Mouse (Mus musculus) heart, embryonic 12.5 days (tissue): ENCODE results near the gene Mrpl2. TPM values are rescaled to one million over a fixed set of nuclear protein-coding genes. Genes with fewer than 3 reads are reported as not detected.

Experiments used
- ATAC-seq: fragments of 200-750 bp; cut with Nextera tagmentation; 2 replicates; pipeline ENCODE4 v1.8.0; 2017; ENCODE audit warnings: moderate TSS enrichment, moderate library complexity; ENCODE audit not compliant: insufficient number of reproducible peaks, low FRiP score
- H3K27ac ChIP-seq: fragments of 300-500 bp; sonication (generic); 2 replicates; pipeline ENCODE4 v1.5.1; 2016; ENCODE audit warnings: mild to moderate bottlenecking, moderate library complexity; ENCODE audit not compliant: poor library complexity, severe bottlenecking
- H3K27me3 ChIP-seq: fragments of 300-500 bp; sonication (generic); replicated peaks from 2 replicates; pipeline ENCODE4 v1.6.1; 2016; ENCODE audit warnings: mild to moderate bottlenecking, moderate library complexity
- H3K36me3 ChIP-seq: fragments of 300-500 bp; sonication (generic); 2 replicates; pipeline ENCODE4 v1.6.1; 2016; ENCODE audit warnings: mild to moderate bottlenecking, moderate library complexity
- H3K4me1 ChIP-seq: fragments of 300-500 bp; sonication (generic); replicated peaks from 2 replicates; pipeline ENCODE4 v1.6.1; 2016; ENCODE audit warnings: mild to moderate bottlenecking
- H3K4me2 ChIP-seq: fragments of 300-500 bp; sonication (generic); 2 replicates; pipeline ENCODE4 v1.6.1; 2016; ENCODE audit warnings: mild to moderate bottlenecking, moderate library complexity
- H3K4me3 ChIP-seq: fragments of 300-500 bp; sonication (generic); 2 replicates; pipeline ENCODE4 v1.5.1; 2016; ENCODE audit warnings: mild to moderate bottlenecking
- H3K9ac ChIP-seq: fragments of 300-500 bp; sonication (generic); 2 replicates; pipeline ENCODE4 v1.6.1; 2016; ENCODE audit warnings: mild to moderate bottlenecking, moderate library complexity
- H3K9me3 ChIP-seq: fragments of 300-500 bp; sonication (generic); replicated peaks from 2 replicates; pipeline ENCODE4 v1.6.1; 2016; ENCODE audit warnings: mild to moderate bottlenecking, moderate library complexity
- WGBS: fragments of 180-500 bp; shearing (Covaris S2); methylation state at CpG from one replicate; pipeline ENCODE4 v1.1.7; 2016; 5-methylcytosine and 5-hydroxymethylcytosine counted together
- polyA plus RNA-seq: library from polyadenylated mRNA; unstranded; fragments of >200 nt; fragmentation: Nextera tagmentation; extraction: Ambion mirVana; gene quantifications from 2 replicates; pipeline ENCODE4 v1.2.1, GENCODE M21; 2016

The Mrpl2 gene
- polyA plus RNA-seq, 1 experiment from 2014 or later: 99.0 TPM

- no peak overlapping the region for H3K4me3 ChIP-seq
- H3K27ac ChIP-seq: no peak overlapping the region
- no peak for ATAC-seq
- peaks cover 18% of the 10 kb centered on the region for H3K4me1 ChIP-seq
- WGBS: 92% methylated on average over 10 of the region's 10 CpGs
- no peaks in the 10 kb centered on the region for H3K27me3 ChIP-seq
- H3K4me2 ChIP-seq: no peak overlapping the region
- H3K9ac ChIP-seq: no peak overlapping the region
- H3K9me3 ChIP-seq: 0 out of 2 replicates have a peak, but pooled peaks cover 5% of the 10 kb centered on the region
- peaks cover 62% of the 10 kb centered on the region for H3K36me3 ChIP-seq
These were observed 23.9 kb downstream of the Mrpl2 start for GRCm38 (mm10) chr17:46669911-46670310.

- Histone ChIP-seq H3K4me2 (peak within 1 kb of the TSS; percentile 80), H3K27me3 (no peaks in the 10 kb centered on the region), H3K9me3 (0 out of 2 replicates have a peak, but pooled peaks cover 5% of the 10 kb centered on the region), H3K36me3 (peaks cover 63% of the 10 kb centered on the region), H3K9ac (peak within 1 kb of the TSS; percentile 86), H3K4me1 (peaks cover 38% of the 10 kb centered on the region), H3K27ac (peak within 1 kb of the TSS; percentile 80), H3K4me3 (peak within 1 kb of the TSS; percentile 84)
- peak; percentile 88 for ATAC-seq
- 1% methylated on average over 43 of the region's 43 CpGs for WGBS
These were observed 28.0 kb downstream of the Mrpl2 start, which contains the start of gene Rrp36 for GRCm38 (mm10) chr17:46673850-46674529. Rrp36 (minus strand) TSS chr17:46674352.

GRCm38 (mm10) chr17:46674530-46675283 is 28.7 kb downstream of the Mrpl2 start:
- H3K27ac ChIP-seq: peak overlapping the region; percentile 80
- peaks cover 56% of the 10 kb centered on the region for H3K36me3 ChIP-seq
- peak overlapping the region; percentile 71 for H3K9ac ChIP-seq
- H3K27me3 ChIP-seq: no peaks in the 10 kb centered on the region
- H3K4me3 ChIP-seq: peak overlapping the region; percentile 84
- ATAC-seq: peak; percentile 20; the same call in 1 of the 2 replicates
- WGBS: 23% methylated on average over 15 of the region's 15 CpGs
- no peaks in the 10 kb centered on the region for H3K9me3 ChIP-seq
- H3K4me2 ChIP-seq: peak overlapping the region; percentile 80
- peaks cover 44% of the 10 kb centered on the region for H3K4me1 ChIP-seq

- Histone ChIP-seq H3K4me3 (peak within 1 kb of the TSS; percentile 81), H3K4me1 (peaks cover 43% of the 10 kb centered on the region), H3K4me2 (peak within 1 kb of the TSS; percentile 81), H3K27me3 (no peaks in the 10 kb centered on the region), H3K27ac (peak within 1 kb of the TSS; percentile 94), H3K9ac (peak within 1 kb of the TSS; percentile 84), H3K9me3 (no peaks in the 10 kb centered on the region), H3K36me3 (peaks cover 50% of the 10 kb centered on the region)
- 69% methylated on average over 9 of the region's 9 CpGs for WGBS
- ATAC-seq: no peak
These were observed 32.4 kb downstream of the Mrpl2 start, which contains the start of gene Mea1 for GRCm38 (mm10) chr17:46678416-46678815. Mea1 (plus strand) TSS chr17:46678793.

GRCm38 (mm10) chr17:46678911-46679310 is 32.9 kb downstream of the Mrpl2 start:
- peak overlapping the region; percentile 94 for H3K27ac ChIP-seq
- no peaks in the 10 kb centered on the region for H3K9me3 ChIP-seq
- peaks cover 55% of the 10 kb centered on the region for H3K36me3 ChIP-seq
- H3K9ac ChIP-seq: peak overlapping the region; percentile 84
- 24% methylated on average over 9 of the region's 9 CpGs for WGBS
- ATAC-seq: no peak
- peak overlapping the region; percentile 81 for H3K4me3 ChIP-seq
- H3K4me2 ChIP-seq: peak overlapping the region; percentile 81
- H3K27me3 ChIP-seq: no peaks in the 10 kb centered on the region
- peaks cover 45% of the 10 kb centered on the region for H3K4me1 ChIP-seq

- peak overlapping the region; percentile 81 for H3K4me2 ChIP-seq
- H3K9me3 ChIP-seq: no peaks in the 10 kb centered on the region
- WGBS: under 1% methylated on average over 34 of the region's 34 CpGs
- peak overlapping the region; percentile 94 for H3K27ac ChIP-seq
- ATAC-seq: no peak; the same call in none of the 2 replicates
- peaks cover 60% of the 10 kb centered on the region for H3K36me3 ChIP-seq
- H3K4me3 ChIP-seq: peak overlapping the region; percentile 81
- peaks cover 41% of the 10 kb centered on the region for H3K4me1 ChIP-seq
- no peaks in the 10 kb centered on the region for H3K27me3 ChIP-seq
- peak overlapping the region; percentile 84 for H3K9ac ChIP-seq
These were observed 34.1 kb downstream of the Mrpl2 start for GRCm38 (mm10) chr17:46679843-46680759.

- peaks cover 60% of the 10 kb centered on the region for H3K36me3 ChIP-seq
- peak within 1 kb of the TSS; percentile 92 for H3K4me2 ChIP-seq
- peak within 1 kb of the TSS; percentile 81 for H3K4me3 ChIP-seq
- ATAC-seq: peak; percentile 98
- peaks cover 38% of the 10 kb centered on the region for H3K4me1 ChIP-seq
- H3K27ac ChIP-seq: peak within 1 kb of the TSS; percentile 94
- H3K9me3 ChIP-seq: no peaks in the 10 kb centered on the region
- peak within 1 kb of the TSS; percentile 84 for H3K9ac ChIP-seq
- no peaks in the 10 kb centered on the region for H3K27me3 ChIP-seq
- WGBS: under 1% methylated on average over 49 of the region's 49 CpGs
These were observed 34.8 kb downstream of the Mrpl2 start, which contains the start of gene Klhdc3 for GRCm38 (mm10) chr17:46680760-46681373. Klhdc3 (minus strand) TSS chr17:46680914.

- Histone ChIP-seq H3K36me3 (peaks cover 60% of the 10 kb centered on the region), H3K4me1 (peaks cover 38% of the 10 kb centered on the region), H3K27ac (no peak overlapping the region), H3K9me3 (no peaks in the 10 kb centered on the region), H3K9ac (peak overlapping the region; percentile 79), H3K27me3 (no peaks in the 10 kb centered on the region), H3K4me2 (peak overlapping the region; percentile 92), H3K4me3 (peak overlapping the region; percentile 81)
- no peak for ATAC-seq
- WGBS: 24% methylated on average over 12 of the region's 12 CpGs
These were observed 35.6 kb downstream of the Mrpl2 start for GRCm38 (mm10) chr17:46681466-46682118.

GRCm38 (mm10) chr17:46682654-46683389 is 36.8 kb downstream of the Mrpl2 start:
- ATAC-seq: no peak

More at GRCm38 (mm10) chr17:46682654-46683389, 36.8 kb downstream of the Mrpl2 start:
- no peaks in the 10 kb centered on the region for H3K9me3 ChIP-seq
- H3K36me3 ChIP-seq: peaks cover 60% of the 10 kb centered on the region
- no peaks in the 10 kb centered on the region for H3K27me3 ChIP-seq
- H3K4me1 ChIP-seq: peaks cover 35% of the 10 kb centered on the region
- H3K9ac ChIP-seq: no peak overlapping the region
- H3K4me2 ChIP-seq: no peak overlapping the region
- no peak overlapping the region for H3K27ac ChIP-seq
- WGBS: 87% methylated on average over 16 of the region's 16 CpGs
- H3K4me3 ChIP-seq: no peak overlapping the region
